Mouse (Mus musculus): ENCODE measurements around the gene Disp3. TPM values are rescaled to one million over a fixed set of nuclear protein-coding genes. Genes with fewer than 3 reads are reported as not detected.

Gene Disp3
- polyA plus RNA-seq, 1 experiment from 2014 or later, result 11.6 TPM

DNA sequence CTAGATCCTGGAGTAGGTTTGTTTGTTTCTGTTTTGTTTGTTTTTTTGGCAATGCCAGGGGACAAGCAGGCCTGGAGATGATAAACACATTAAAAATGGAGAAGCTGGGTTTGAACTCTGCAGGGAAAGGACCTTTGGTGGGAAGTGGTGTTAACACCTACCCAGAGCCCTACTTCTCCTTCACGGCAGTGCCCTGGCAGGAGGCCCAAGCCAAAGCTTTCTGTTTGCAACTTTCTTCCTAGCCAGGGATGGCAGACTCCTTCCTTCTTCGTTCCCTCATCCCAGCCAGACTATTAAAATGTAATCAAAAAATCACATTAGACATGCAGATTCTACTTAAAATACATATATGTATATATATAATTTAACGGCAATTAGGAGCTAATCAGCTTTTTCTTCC, 13.1 kb downstream of the Disp3 start:
- no peaks in the 10 kb centered on the region; the same call in 1 of the 2 replicates for H3K27me3 ChIP-seq (replicated peaks; ENCODE audit: control insufficient read depth, insufficient read depth, low read length)
- peaks cover 6% of the 10 kb centered on the region; the same call in 1 of the 2 replicates for H3K36me3 ChIP-seq (ENCODE audit: control insufficient read depth, insufficient read depth, low read length)
- no peak overlapping the region for H3K27ac ChIP-seq (ENCODE audit: low read depth, low read length)
- no peak for ATAC-seq
- H3K9ac ChIP-seq (ENCODE audit: low read depth, low read length), result no peak overlapping the region
- H3K4me2 ChIP-seq (ENCODE audit: low read length), result no peak overlapping the region
- H3K9me3 ChIP-seq (ENCODE audit: control insufficient read depth, low read length), result no peaks in the 10 kb centered on the region
- H3K4me1 ChIP-seq (ENCODE audit: control insufficient read depth, insufficient read depth, low read depth, low read length), result peaks cover 24% of the 10 kb centered on the region
- WGBS, result 56% methylated on average over 3 of the region's 3 CpGs
- H3K4me3 ChIP-seq (ENCODE audit: low read length), result no peak overlapping the region

DNA sequence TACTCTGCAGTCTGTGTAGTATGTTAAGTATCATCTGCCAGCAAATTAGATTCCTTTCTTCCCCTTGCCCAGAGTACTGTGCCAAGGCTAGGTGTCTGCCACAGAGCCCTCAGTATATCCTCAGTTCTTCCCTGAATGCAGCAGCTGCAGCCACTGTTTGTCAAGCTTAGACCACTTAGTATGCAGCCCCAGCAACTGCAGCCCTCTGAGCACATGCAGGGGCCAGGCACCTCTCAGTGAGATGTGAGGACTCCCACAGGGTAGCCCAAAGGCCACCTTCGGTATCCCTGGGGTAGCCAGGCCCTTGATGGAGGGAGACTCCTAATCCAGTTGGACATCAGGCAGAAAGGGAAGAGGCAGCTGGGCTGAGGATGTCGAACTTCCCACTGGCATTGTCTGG, 14.5 kb downstream of the Disp3 start:
- H3K27me3 ChIP-seq (replicated peaks; ENCODE audit: control insufficient read depth, insufficient read depth, low read length), result no peaks in the 10 kb centered on the region; the same call in 1 of the 2 replicates
- no peak overlapping the region for H3K27ac ChIP-seq (ENCODE audit: low read depth, low read length)
- no peak overlapping the region for H3K4me2 ChIP-seq (ENCODE audit: low read length)
- ATAC-seq, result 0 out of 2 replicates have a peak, but pooled peaks have one; percentile 21
- no peaks in the 10 kb centered on the region for H3K9me3 ChIP-seq (ENCODE audit: control insufficient read depth, low read length)
- no peak overlapping the region for H3K4me3 ChIP-seq (ENCODE audit: low read length)
- 8% methylated on average over 2 of the region's 2 CpGs for WGBS
- H3K9ac ChIP-seq (ENCODE audit: low read depth, low read length), result no peak overlapping the region
- H3K4me1 ChIP-seq (ENCODE audit: control insufficient read depth, insufficient read depth, low read depth, low read length), result peaks cover 24% of the 10 kb centered on the region
- H3K36me3 ChIP-seq (ENCODE audit: control insufficient read depth, insufficient read depth, low read length), result peaks cover 10% of the 10 kb centered on the region

DNA sequence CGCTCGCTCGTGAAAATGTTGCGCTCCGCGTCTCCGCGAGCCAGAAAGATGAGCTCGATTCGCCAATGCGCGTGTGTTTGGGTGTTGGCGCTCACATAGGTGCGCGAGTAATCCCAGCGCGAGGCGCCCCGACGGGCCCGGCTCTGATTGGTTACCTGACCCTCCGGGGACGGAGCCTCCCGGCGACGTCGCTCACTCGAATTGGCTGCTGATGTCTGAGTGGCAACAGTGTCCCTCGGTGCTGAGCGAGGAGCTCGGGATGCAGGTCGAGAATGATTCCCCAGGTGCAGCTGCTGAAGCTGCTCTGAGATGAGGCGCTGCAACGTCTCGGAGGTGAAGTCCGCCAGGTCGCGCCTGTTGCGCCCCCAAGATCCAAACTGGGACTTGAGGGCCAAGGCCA, 16.1 kb downstream of the Disp3 start:
- Histone ChIP-seq H3K9me3 (ENCODE audit: control insufficient read depth, low read length) (peaks cover 3% of the 10 kb centered on the region; the same call in 1 of the 2 replicates), H3K36me3 (ENCODE audit: control insufficient read depth, insufficient read depth, low read length) (peaks cover 19% of the 10 kb centered on the region), H3K4me2 (ENCODE audit: low read length) (peak overlapping the region; percentile 32), H3K4me1 (ENCODE audit: control insufficient read depth, insufficient read depth, low read depth, low read length) (peaks cover 13% of the 10 kb centered on the region), H3K27ac (ENCODE audit: low read depth, low read length) (no peak overlapping the region), H3K4me3 (ENCODE audit: low read length) (peak overlapping the region; percentile 13; the same call in 1 of the 2 replicates), H3K9ac (ENCODE audit: low read depth, low read length) (peak overlapping the region; percentile 15; the same call in 1 of the 2 replicates), H3K27me3 (replicated peaks; ENCODE audit: control insufficient read depth, insufficient read depth, low read length) (no peaks in the 10 kb centered on the region; the same call in 1 of the 2 replicates)
- ATAC-seq, result peak; percentile 32; the same call in 1 of the 2 replicates
- 13% methylated on average over 39 of the region's 39 CpGs for WGBS

DNA sequence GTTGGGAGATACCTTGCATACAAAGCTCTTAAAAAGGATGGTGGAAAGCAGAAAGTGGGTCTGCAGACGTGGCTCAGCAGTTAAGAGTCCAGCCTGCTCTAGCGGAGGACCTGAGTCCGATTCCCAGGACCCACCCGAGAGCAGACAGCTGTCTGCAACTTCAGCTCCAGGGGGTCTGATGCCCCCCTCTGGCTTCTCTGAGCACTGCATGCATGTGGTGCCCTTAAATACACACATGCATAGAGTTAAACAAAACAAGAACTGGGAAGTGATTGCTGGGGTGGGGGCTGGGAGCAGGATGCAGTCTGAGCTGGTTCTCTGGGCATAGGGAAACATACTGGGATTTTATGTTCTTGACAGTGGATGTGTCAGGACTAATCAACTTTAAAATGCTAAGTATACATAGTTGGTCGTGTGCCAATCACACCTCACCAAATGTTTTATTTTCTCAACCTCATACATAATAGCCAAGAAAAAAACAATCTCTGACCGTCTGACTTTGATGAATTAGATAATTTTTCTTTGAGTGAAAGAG, 20.7 kb downstream of the Disp3 start:
- H3K36me3 ChIP-seq (ENCODE audit: control insufficient read depth, insufficient read depth, low read length), result peaks cover 22% of the 10 kb centered on the region

GRCm38 (mm10) chr4:148259941-148260340, 27.8 kb downstream of the Disp3 start:
- Histone ChIP-seq H3K4me3 (ENCODE audit: low read length) (no peak overlapping the region), H3K9ac (ENCODE audit: low read depth, low read length) (no peak overlapping the region), H3K4me2 (ENCODE audit: low read length) (no peak overlapping the region), H3K27me3 (replicated peaks; ENCODE audit: control insufficient read depth, insufficient read depth, low read length) (no peaks in the 10 kb centered on the region), H3K36me3 (ENCODE audit: control insufficient read depth, insufficient read depth, low read length) (peaks cover 23% of the 10 kb centered on the region), H3K9me3 (ENCODE audit: control insufficient read depth, low read length) (no peaks in the 10 kb centered on the region), H3K4me1 (ENCODE audit: control insufficient read depth, insufficient read depth, low read depth, low read length) (no peaks in the 10 kb centered on the region), H3K27ac (ENCODE audit: low read depth, low read length) (no peak overlapping the region)
- 81% methylated on average over 4 of the region's 4 CpGs for WGBS
- no peak for ATAC-seq

More for the DNA sequence above, 20.7 kb downstream of the Disp3 start:
- WGBS, result 83% methylated on average over 6 of the region's 6 CpGs
- H3K27me3 ChIP-seq (replicated peaks; ENCODE audit: control insufficient read depth, insufficient read depth, low read length), result no peaks in the 10 kb centered on the region; the same call in 1 of the 2 replicates
- H3K9me3 ChIP-seq (ENCODE audit: control insufficient read depth, low read length), result peaks cover 3% of the 10 kb centered on the region; the same call in 1 of the 2 replicates
- H3K4me1 ChIP-seq (ENCODE audit: control insufficient read depth, insufficient read depth, low read depth, low read length), result peaks cover 2% of the 10 kb centered on the region; the same call in 1 of the 2 replicates
- no peak overlapping the region for H3K9ac ChIP-seq (ENCODE audit: low read depth, low read length)
- H3K27ac ChIP-seq (ENCODE audit: low read depth, low read length), result no peak overlapping the region
- no peak overlapping the region for H3K4me2 ChIP-seq (ENCODE audit: low read length)
- H3K4me3 ChIP-seq (ENCODE audit: low read length), result no peak overlapping the region
- no peak for ATAC-seq

DNA sequence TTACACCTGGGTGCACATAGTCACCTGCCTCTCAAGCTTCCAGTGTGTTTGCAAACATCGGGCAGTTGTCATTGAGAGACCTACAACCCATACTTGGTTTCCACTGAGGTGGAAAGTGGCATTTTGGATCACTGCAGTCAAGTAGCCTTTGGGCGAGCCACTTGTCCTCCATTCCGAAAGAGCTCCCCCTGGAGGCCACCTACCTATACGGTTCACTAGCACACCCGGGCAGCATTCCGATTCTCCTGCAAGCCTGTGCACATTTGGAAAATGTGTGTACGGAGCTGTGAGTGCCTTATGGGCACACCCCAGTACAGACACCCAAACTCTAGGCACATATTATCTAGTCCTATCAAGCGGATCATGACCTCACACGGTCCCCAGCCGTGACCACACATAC, 38.4 kb downstream of the Disp3 start:
- Histone ChIP-seq H3K4me3 (ENCODE audit: low read length) (no peak overlapping the region), H3K9ac (ENCODE audit: low read depth, low read length) (no peak overlapping the region), H3K4me1 (ENCODE audit: control insufficient read depth, insufficient read depth, low read depth, low read length) (no peaks in the 10 kb centered on the region), H3K36me3 (ENCODE audit: control insufficient read depth, insufficient read depth, low read length) (peaks cover 54% of the 10 kb centered on the region), H3K4me2 (ENCODE audit: low read length) (no peak overlapping the region), H3K9me3 (ENCODE audit: control insufficient read depth, low read length) (peaks cover 5% of the 10 kb centered on the region), H3K27me3 (replicated peaks; ENCODE audit: control insufficient read depth, insufficient read depth, low read length) (no peaks in the 10 kb centered on the region), H3K27ac (ENCODE audit: low read depth, low read length) (no peak overlapping the region)
- 60% methylated on average over 10 of the region's 10 CpGs for WGBS
- 0 out of 2 replicates have a peak, but pooled peaks have one; percentile 31 for ATAC-seq

- H3K9me3 ChIP-seq (ENCODE audit: control insufficient read depth, low read length), result peaks cover 2% of the 10 kb centered on the region
- no peak overlapping the region for H3K9ac ChIP-seq (ENCODE audit: low read depth, low read length)
- H3K36me3 ChIP-seq (ENCODE audit: control insufficient read depth, insufficient read depth, low read length), result peaks cover 20% of the 10 kb centered on the region
- H3K27ac ChIP-seq (ENCODE audit: low read depth, low read length), result 0 out of 2 replicates have a peak overlapping the region, but pooled peaks have one; percentile 23
- peaks cover 17% of the 10 kb centered on the region for H3K4me1 ChIP-seq (ENCODE audit: control insufficient read depth, insufficient read depth, low read depth, low read length)
- no peak overlapping the region for H3K4me2 ChIP-seq (ENCODE audit: low read length)
- H3K4me3 ChIP-seq (ENCODE audit: low read length), result no peak overlapping the region
- H3K27me3 ChIP-seq (replicated peaks; ENCODE audit: control insufficient read depth, insufficient read depth, low read length), result no peaks in the 10 kb centered on the region
- ATAC-seq, result no peak
- WGBS, result 60% methylated on average over 9 of the region's 9 CpGs
These were observed 47.4 kb downstream of the Disp3 start for GRCm38 (mm10) chr4:148240387-148240786.

GRCm38 (mm10) chr4:148239474-148240130, 48.2 kb downstream of the Disp3 start:
- Histone ChIP-seq H3K4me1 (ENCODE audit: control insufficient read depth, insufficient read depth, low read depth, low read length) (peaks cover 17% of the 10 kb centered on the region), H3K36me3 (ENCODE audit: control insufficient read depth, insufficient read depth, low read length) (peaks cover 14% of the 10 kb centered on the region), H3K9me3 (ENCODE audit: control insufficient read depth, low read length) (no peaks in the 10 kb centered on the region), H3K4me3 (ENCODE audit: low read length) (no peak overlapping the region), H3K9ac (ENCODE audit: low read depth, low read length) (no peak overlapping the region), H3K4me2 (ENCODE audit: low read length) (no peak overlapping the region), H3K27me3 (replicated peaks; ENCODE audit: control insufficient read depth, insufficient read depth, low read length) (no peaks in the 10 kb centered on the region), H3K27ac (ENCODE audit: low read depth, low read length) (no peak overlapping the region; the same call in 1 of the 2 replicates)
- WGBS, result 77% methylated on average over 10 of the region's 10 CpGs
- peak; percentile 35; the same call in 1 of the 2 replicates for ATAC-seq

- WGBS, result 56% methylated on average over 6 of the region's 6 CpGs
- H3K27me3 ChIP-seq (replicated peaks; ENCODE audit: control insufficient read depth, insufficient read depth, low read length), result no peaks in the 10 kb centered on the region
- peaks cover 17% of the 10 kb centered on the region for H3K4me1 ChIP-seq (ENCODE audit: control insufficient read depth, insufficient read depth, low read depth, low read length)
- H3K4me3 ChIP-seq (ENCODE audit: low read length), result no peak overlapping the region
- H3K4me2 ChIP-seq (ENCODE audit: low read length), result no peak overlapping the region
- H3K27ac ChIP-seq (ENCODE audit: low read depth, low read length), result no peak overlapping the region
- no peak for ATAC-seq
- no peaks in the 10 kb centered on the region for H3K9me3 ChIP-seq (ENCODE audit: control insufficient read depth, low read length)
- H3K9ac ChIP-seq (ENCODE audit: low read depth, low read length), result no peak overlapping the region
- H3K36me3 ChIP-seq (ENCODE audit: control insufficient read depth, insufficient read depth, low read length), result peaks cover 10% of the 10 kb centered on the region
These were observed 48.8 kb downstream of the Disp3 start for GRCm38 (mm10) chr4:148238919-148239318.
